Mouse (Mus musculus) erythroid progenitor cell, adult 5-6 weeks (primary cell): ENCODE measurements around the gene Slc22a23. TPM values are rescaled to one million over a fixed set of nuclear protein-coding genes. Genes with fewer than 3 reads are reported as not detected.

Source experiments
- ATAC-seq: replicated peaks from 2 replicates; pipeline ENCODE4 v1.8.0; 2016; ENCODE audit warnings: moderate number of reproducible peaks, mild to moderate bottlenecking, moderate TSS enrichment, inconsistent platforms; ENCODE audit not compliant: poor library complexity, low FRiP score, severe bottlenecking
- total RNA-seq, 2 experiments: library from RNA; stranded (forward) in 1 of 2; stranded (reverse) in 1 of 2; fragments of 150-400 nt in 1 of 2; fragments of 186-747, 209-891 nt in 1 of 2; gene quantifications; 2 replicates each; pipeline versions ENCODE4 v1.2.3 to v1.2.4; 2015 to 2017; ENCODE audit warnings: low replicate concordance in 2 of 2

The Slc22a23 gene
- total RNA-seq, 2 experiments from 2014 or later, result 102 to 114 TPM

- ATAC-seq, result no peak
These were observed 99.8 kb downstream of the Slc22a23 start for GRCm38 (mm10) chr13:34245216-34245615.

GRCm38 (mm10) chr13:34244186-34244585 lies 100.8 kb downstream of the Slc22a23 start:
- ATAC-seq, result no peak

DNA sequence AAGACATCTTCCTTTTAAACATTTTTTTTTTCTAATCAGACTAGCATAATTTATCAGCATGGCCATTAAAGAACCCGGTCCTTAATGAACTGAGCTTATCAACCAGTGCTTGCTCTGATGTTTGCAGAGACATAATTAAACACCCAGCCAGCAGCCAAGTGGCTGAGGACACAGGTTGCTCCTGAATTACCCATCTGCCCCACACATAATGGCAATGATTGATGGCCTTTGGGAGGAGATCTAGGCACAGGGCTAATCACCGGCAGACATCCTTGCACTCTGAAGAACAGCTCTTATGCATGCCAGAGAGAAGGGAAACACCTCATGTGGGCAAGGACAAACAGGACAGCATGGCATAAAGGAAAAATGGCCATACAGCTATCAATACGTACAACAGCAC lies 102.8 kb downstream of the Slc22a23 start:
- ATAC-seq, result no peak

GRCm38 (mm10) chr13:34240087-34240428 lies 104.9 kb downstream of the Slc22a23 start:
- ATAC-seq, result no peak

DNA sequence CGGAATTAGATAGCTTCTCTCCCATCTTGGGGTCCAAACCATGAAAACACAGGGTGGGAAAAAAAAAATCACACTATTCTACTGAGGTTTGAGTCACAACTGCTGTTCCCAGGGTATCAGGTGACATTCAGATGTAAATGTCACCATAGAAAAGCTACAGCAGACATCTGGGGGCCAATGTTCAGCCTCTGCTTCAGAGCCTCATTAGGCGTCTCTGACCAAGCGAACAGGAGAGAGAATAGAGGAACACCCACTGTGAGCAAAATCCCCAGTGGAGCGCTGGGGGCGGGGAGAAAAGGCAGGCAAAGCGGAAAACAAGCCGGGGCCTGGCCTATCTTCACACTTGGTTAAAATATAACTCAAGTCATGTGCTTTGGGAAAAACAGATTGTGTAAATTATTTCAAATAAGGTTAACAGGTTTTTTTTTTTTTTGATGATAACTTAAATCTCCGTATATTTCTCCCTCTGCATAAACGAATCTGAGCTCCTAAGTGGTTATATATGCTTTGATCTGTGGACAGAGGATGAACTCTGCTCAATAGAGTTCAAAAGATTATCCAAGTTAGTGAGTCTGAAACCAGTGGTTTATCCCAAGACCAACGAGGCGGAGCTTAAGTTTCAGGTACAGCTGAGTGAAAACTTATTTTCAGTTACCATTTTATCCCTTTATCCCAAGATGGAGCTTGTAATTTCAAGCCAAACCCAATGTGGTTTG lies 105.5 kb downstream of the Slc22a23 start:
- ATAC-seq, result no peak

- ATAC-seq, result no peak
These were observed 106.2 kb downstream of the Slc22a23 start for GRCm38 (mm10) chr13:34238646-34239290.

- ATAC-seq, result no peak
These were observed 109.9 kb downstream of the Slc22a23 start for GRCm38 (mm10) chr13:34235056-34235455.

GRCm38 (mm10) chr13:34234439-34234838 lies 110.5 kb downstream of the Slc22a23 start:
- ATAC-seq, result no peak

DNA sequence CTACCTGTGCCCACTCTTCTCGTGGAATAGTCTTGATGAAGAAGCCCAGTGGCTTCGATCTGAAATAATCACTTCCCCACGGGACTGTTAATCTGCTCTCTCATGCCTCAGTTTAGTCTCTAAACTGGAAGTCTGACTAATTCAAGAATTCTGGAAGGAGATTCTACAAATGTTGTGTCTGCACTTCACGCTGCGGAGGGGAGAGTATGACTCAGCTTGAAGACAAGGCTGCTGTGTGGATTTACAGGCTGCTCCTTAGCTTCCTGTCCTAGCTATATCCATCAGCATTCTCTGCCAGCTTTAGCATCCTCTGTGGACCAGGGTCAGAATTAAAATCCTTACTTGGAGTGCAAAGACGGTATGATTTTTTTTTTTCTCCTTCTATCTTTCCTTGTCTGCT lies 112.0 kb downstream of the Slc22a23 start:
- no peak for ATAC-seq

DNA sequence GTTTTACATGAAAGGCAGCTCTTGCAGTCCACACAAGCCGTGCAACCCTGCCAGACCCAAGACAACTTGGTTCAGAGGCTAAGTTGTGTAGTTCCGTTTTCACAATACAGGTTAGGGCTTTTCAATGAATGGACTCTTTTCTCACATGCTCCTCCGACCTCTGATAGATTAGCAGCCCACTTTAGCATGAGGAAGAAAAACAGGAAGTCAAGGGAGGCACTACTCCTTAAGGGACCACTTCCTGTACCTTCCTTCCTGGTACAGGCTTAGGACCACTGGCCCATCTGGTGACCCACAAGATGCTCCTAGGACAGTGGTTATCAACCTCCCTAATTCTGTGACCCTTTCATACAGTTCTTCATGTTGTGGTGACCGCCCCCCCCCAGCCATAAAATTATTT lies 116.1 kb downstream of the Slc22a23 start:
- no peak for ATAC-seq

GRCm38 (mm10) chr13:34227720-34228661 lies 117.0 kb downstream of the Slc22a23 start:
- no peak for ATAC-seq

- no peak for ATAC-seq
These were observed 118.0 kb downstream of the Slc22a23 start for GRCm38 (mm10) chr13:34226940-34227339.

DNA sequence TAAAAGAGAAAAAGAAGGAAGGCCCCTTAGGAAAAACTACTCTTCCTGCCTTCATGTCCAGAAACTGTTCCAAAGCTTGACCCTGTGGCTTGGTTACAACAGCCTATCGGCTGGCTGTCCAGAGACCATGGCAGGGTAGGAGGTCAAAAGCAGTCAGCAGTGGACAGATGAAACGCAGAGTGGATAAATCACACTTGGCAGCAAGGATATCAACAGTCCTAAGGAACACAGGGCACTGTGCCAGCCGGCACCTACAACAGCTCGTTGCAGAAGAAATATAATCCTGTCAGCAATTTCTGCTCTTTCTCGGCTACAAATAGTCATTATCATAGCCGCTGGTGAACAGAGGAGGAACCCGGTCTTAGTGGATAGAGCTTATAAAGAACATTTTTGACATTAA lies 122.0 kb downstream of the Slc22a23 start:
- no peak for ATAC-seq

DNA sequence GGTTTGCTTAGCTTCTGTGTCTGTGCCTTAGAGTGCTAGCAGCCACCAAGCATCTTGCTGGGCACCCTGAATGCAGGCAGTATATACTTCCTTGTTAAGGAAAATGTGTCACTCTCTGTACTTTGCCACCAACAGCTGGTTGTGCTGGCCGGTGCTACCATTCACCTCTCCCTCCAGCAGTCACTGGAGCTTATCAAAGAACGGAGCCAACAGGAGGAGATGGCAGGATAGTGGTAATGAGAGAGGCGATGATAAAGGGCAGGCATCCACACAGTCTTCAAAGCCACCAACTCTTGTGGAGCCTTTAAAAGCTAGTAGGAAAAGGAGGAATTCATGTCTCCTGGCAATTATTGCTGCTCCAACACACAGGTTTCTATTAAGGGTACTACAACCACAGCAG lies 125.3 kb downstream of the Slc22a23 start:
- no peak for ATAC-seq

DNA sequence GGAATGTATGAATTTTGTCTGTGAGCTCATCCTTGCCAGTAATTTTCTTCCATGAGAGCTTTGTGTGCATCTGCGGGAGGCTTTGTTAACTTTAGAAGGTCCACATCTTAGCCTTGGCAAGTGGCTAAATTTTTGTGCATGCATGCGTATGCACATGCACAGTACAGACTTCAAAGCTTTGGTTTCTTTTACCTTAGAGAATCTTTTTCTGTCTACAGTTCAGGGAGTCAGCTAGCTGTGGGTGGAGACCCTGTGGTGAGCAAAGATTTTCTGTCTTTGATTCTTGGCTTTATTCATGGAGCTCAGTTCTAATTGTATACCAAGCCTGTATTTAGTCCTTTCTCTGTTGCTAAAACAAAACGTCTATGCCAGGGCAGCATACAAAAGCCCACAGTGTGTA lies 126.2 kb downstream of the Slc22a23 start:
- no peak for ATAC-seq

GRCm38 (mm10) chr13:34214855-34215254 lies 130.1 kb downstream of the Slc22a23 start:
- ATAC-seq, result no peak

DNA sequence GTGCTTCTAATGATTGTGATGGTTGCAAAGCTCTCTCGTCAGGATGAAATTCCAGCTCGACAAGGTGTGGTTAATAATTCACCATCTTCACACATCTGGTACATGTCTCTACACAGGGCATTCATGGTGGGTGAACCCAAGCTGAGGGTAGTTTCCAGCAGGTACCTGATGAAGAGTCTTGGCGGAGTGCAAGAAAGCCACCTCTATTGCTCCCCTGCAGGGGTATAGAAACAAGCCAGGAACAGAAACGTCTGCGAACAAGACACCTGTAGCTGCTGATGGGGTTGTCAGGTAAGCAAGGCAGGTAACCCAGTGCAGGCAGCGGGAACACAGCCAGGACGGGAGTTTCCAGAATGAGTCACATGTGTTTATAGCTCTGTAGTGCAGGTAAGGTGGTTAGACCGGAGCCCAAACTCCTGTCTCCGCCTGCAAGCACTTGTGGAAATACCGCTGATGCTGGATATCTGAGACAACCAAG lies 132.2 kb downstream of the Slc22a23 start:
- no peak for ATAC-seq

DNA sequence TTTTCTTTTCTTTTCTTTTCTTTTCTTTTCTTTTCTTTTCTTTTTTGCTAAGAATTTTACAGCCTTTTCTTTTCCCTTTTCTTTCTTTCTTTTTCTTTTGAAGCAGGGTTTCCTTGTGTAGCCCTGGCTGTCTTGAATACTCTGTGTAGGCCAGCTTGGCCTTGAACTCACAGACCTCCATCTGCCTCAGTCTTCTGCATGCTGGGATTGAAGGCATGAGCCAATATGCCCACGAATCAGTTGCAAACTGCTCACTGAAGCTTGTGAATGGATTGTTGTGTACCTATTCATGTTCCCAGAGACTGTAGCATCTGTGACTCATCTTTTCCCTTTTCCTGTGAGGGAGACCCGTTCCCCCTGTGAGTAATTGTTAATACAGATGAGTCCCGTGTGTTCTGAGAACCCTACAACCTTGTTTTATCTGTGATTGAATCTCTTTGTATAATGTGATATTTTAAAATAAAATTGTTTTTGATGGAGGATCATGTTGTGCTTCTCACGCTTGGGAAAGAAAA lies 133.7 kb downstream of the Slc22a23 start:
- ATAC-seq, result no peak

- ATAC-seq, result no peak
These were observed 137.1 kb downstream of the Slc22a23 start for GRCm38 (mm10) chr13:34207714-34208470.

DNA sequence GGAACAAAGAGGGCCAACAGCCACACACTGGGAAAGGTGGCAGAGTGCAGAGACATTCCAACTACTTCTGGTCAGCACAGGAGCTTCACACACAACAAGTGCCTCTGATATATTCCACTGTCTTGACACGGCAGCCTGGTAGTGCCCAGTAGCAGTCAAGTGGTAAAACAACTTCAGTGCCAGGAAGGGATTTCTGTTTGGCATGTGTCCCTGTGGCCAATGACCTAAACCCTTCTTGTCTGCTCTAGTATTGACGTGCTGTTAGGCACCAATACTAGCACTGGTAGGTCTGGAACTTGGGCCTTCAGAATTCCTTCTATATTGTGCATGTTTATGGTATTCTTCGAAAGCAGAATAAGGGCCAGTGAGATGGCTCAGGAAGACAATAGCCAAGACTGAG lies 139.8 kb downstream of the Slc22a23 start:
- no peak for ATAC-seq
